In genomic region chr16:22126936-22127335, GRCm38 (mm10) we compare ENCODE assay signal across 26 mouse cellular contexts. TPM values are rescaled to one million over a fixed set of nuclear protein-coding genes. Genes with fewer than 3 reads are reported as not detected.
DNase-seq lines count a peak whose midpoint lies in the region; ATAC-seq and TF ChIP-seq lines count a peak whose summit lies in the region.
"Had no signal": no experiment of that assay in that cellular context is flagged by ENCODE, and none has a peak within 500 bp of the region (broad histone marks: within the 10 kb centered on the region; RNA-seq: fewer than 3 reads in every experiment).

No protein-coding gene starts in this region.

- 0 out of 2 replicates have a peak, but pooled peaks have one; percentile 17 for TF ChIP-seq CTCF in forebrain, postnatal 0 days (IDR thresholded peaks at IDR 0.05; ENCODE audit: low read depth)
- TF ChIP-seq CTCF in midbrain, postnatal 0 days (IDR thresholded peaks at IDR 0.05): peak; percentile 19; the same call in 1 of the 2 replicates
- no peak for TF ChIP-seq CTCF in brain, embryonic 14.5 days (IDR thresholded peaks at IDR 0.05; ENCODE audit: borderline replicate concordance, extremely low read depth, insufficient read depth, insufficient read length)

- no peaks in the 10 kb centered on the region for H3K36me3 ChIP-seq in forebrain, postnatal 0 days (ENCODE audit: insufficient read depth)
- peaks cover 25% of the 10 kb centered on the region for H3K36me3 ChIP-seq in forebrain, embryonic 10.5 days (replicated peaks)
- H3K36me3 ChIP-seq in midbrain, postnatal 0 days (ENCODE audit: insufficient read depth, low read length): no peaks in the 10 kb centered on the region
- no peaks in the 10 kb centered on the region for H3K36me3 ChIP-seq in midbrain, embryonic 15.5 days (replicated peaks)
- H3K36me3 ChIP-seq: embryonic facial prominence, embryonic 13.5 days had no signal

- no peak overlapping the region for H3K4me2 ChIP-seq in forebrain, postnatal 0 days (ENCODE audit: low read depth)
- H3K4me2 ChIP-seq in midbrain, postnatal 0 days (ENCODE audit: low read depth, low read length, poor library complexity, severe bottlenecking): no peak overlapping the region
- H3K4me2 ChIP-seq in midbrain, embryonic 15.5 days: no peak overlapping the region
- H3K4me2 ChIP-seq: embryonic facial prominence, embryonic 13.5 days; forebrain, embryonic 13.5 days; heart, embryonic 11.5 days; hindbrain, embryonic 12.5 days had no signal

- no peaks in the 10 kb centered on the region for H3K9me3 ChIP-seq in forebrain, postnatal 0 days (ENCODE audit: low read length)
- no peaks in the 10 kb centered on the region for H3K9me3 ChIP-seq in forebrain, embryonic 10.5 days
- no peaks in the 10 kb centered on the region for H3K9me3 ChIP-seq in midbrain, postnatal 0 days (ENCODE audit: low read length)
- no peaks in the 10 kb centered on the region for H3K9me3 ChIP-seq in midbrain, embryonic 15.5 days
- H3K9me3 ChIP-seq: embryonic facial prominence, embryonic 10.5 days; embryonic facial prominence, embryonic 13.5 days; forebrain, embryonic 13.5 days; hindbrain, embryonic 12.5 days had no signal

- ATAC-seq in forebrain, postnatal 0 days: no peak
- no peak for ATAC-seq in midbrain, postnatal 0 days (ENCODE audit: low FRiP score)
- no peak for ATAC-seq in midbrain, embryonic 15.5 days (replicated peaks)
- ATAC-seq: forebrain, embryonic 13.5 days; forebrain, embryonic 16.5 days; hindbrain, embryonic 16.5 days; inflammation-experienced regulatory T-cells, adult 6 months had no signal

- no peak for DNase-seq in forebrain, postnatal 0 days
- no peak for DNase-seq in forebrain, embryonic 10.5 days (ENCODE audit: extremely low spot score, low spot score)
- no peak for DNase-seq in midbrain, postnatal 0 days (ENCODE audit: low spot score)
- peak; percentile 23 for DNase-seq in brain, embryonic 14.5 days (ENCODE audit: low read depth)
- no peak for DNase-seq in ovary, postnatal 10 days (ENCODE audit: low spot score)
- no peak for DNase-seq in yolk sac, embryonic 10.5 days (ENCODE audit: low spot score)
- DNase-seq: adrenal gland, postnatal 10 days; adrenal gland, postnatal 36 days; cerebellum, adult 11 months; cerebellum, adult 2 months; cerebellum, adult 9-11 months; cerebellum, postnatal 25 days; embryo, embryonic 11 days; gastrocnemius, adult 2 months; gastrocnemius, postnatal 14 days; heart, adult 11 months had no signal

- no peak overlapping the region for H3K27ac ChIP-seq in forebrain, postnatal 0 days (ENCODE audit: low read depth, low read length)
- no peak overlapping the region for H3K27ac ChIP-seq in forebrain, embryonic 10.5 days
- H3K27ac ChIP-seq in midbrain, postnatal 0 days (ENCODE audit: low read depth, low read length): no peak overlapping the region
- H3K27ac ChIP-seq in midbrain, embryonic 15.5 days: no peak overlapping the region
- H3K27ac ChIP-seq: embryonic facial prominence, embryonic 10.5 days; embryonic facial prominence, embryonic 13.5 days; forebrain, embryonic 13.5 days; gastrocnemius, adult 2 months; hindbrain, embryonic 12.5 days had no signal

- no peaks in the 10 kb centered on the region for H3K4me1 ChIP-seq in forebrain, postnatal 0 days (ENCODE audit: insufficient read depth)
- H3K4me1 ChIP-seq in forebrain, embryonic 10.5 days: no peaks in the 10 kb centered on the region
- H3K4me1 ChIP-seq in midbrain, postnatal 0 days (ENCODE audit: insufficient read depth, low read length): no peaks in the 10 kb centered on the region
- no peaks in the 10 kb centered on the region for H3K4me1 ChIP-seq in midbrain, embryonic 15.5 days
- H3K4me1 ChIP-seq: embryonic facial prominence, embryonic 13.5 days; forebrain, embryonic 13.5 days had no signal

- no peak overlapping the region for H3K4me3 ChIP-seq in forebrain, postnatal 0 days (ENCODE audit: low read depth, low read length)
- H3K4me3 ChIP-seq in forebrain, embryonic 10.5 days: no peak overlapping the region
- H3K4me3 ChIP-seq in midbrain, postnatal 0 days (ENCODE audit: low read depth, low read length): no peak overlapping the region
- H3K4me3 ChIP-seq in midbrain, embryonic 15.5 days: no peak overlapping the region
- H3K4me3 ChIP-seq: embryonic facial prominence, embryonic 10.5 days; embryonic facial prominence, embryonic 13.5 days; erythroblast, embryonic 14.5 days; forebrain, embryonic 13.5 days; gastrocnemius, adult 2 months; hindbrain, embryonic 12.5 days had no signal

- no peak for TF ChIP-seq POLR2A in brain, embryonic 14.5 days (IDR thresholded peaks at IDR 0.05; ENCODE audit: borderline replicate concordance, extremely low read depth, insufficient read depth, insufficient read length, poor library complexity, severe bottlenecking)

- no peak overlapping the region for H3K9ac ChIP-seq in forebrain, postnatal 0 days
- H3K9ac ChIP-seq in midbrain, postnatal 0 days (replicated peaks; ENCODE audit: low read length, poor library complexity, severe bottlenecking): no peak overlapping the region
- H3K9ac ChIP-seq in midbrain, embryonic 15.5 days: no peak overlapping the region
- H3K9ac ChIP-seq: embryonic facial prominence, embryonic 13.5 days; forebrain, embryonic 13.5 days; hindbrain, embryonic 12.5 days had no signal

- H3K27me3 ChIP-seq in forebrain, postnatal 0 days (ENCODE audit: insufficient read depth, low read length): no peaks in the 10 kb centered on the region
- H3K27me3 ChIP-seq in forebrain, embryonic 10.5 days (ENCODE audit: poor library complexity, severe bottlenecking): no peaks in the 10 kb centered on the region
- H3K27me3 ChIP-seq in midbrain, postnatal 0 days (ENCODE audit: insufficient read depth, low read length): no peaks in the 10 kb centered on the region
- no peaks in the 10 kb centered on the region for H3K27me3 ChIP-seq in midbrain, embryonic 15.5 days (replicated peaks)
- H3K27me3 ChIP-seq: embryonic facial prominence, embryonic 13.5 days; forebrain, embryonic 13.5 days; hindbrain, embryonic 12.5 days had no signal

- 86% methylated on average over 4 of the region's 4 CpGs for WGBS in forebrain, postnatal 0 days
- 93% methylated on average over 4 of the region's 4 CpGs for WGBS in forebrain, embryonic 10.5 days
- WGBS in midbrain, postnatal 0 days: 62% methylated on average over 4 of the region's 4 CpGs
- WGBS in midbrain, embryonic 15.5 days: 55% methylated on average over 4 of the region's 4 CpGs

RNA-seq across cellular contexts. Expression of gene Igf2bp2, which starts 36.2 kb away (rescaled TPM):
- 11.2 and 12.2 TPM in 2 replicates for total RNA-seq in forebrain, postnatal 0 days (2014; rRNA removed)
- 4.7 and 5.6 TPM in 2 replicates for polyA plus RNA-seq in forebrain, postnatal 0 days (2015; fragmentation: Nextera tagmentation; extraction: Ambion mirVana)
- 161 and 179 TPM in 2 replicates for polyA plus RNA-seq in forebrain, embryonic 10.5 days (2016; fragmentation: Nextera tagmentation; extraction: Ambion mirVana)
- total RNA-seq in midbrain, postnatal 0 days (2014; rRNA removed): 7.7 and 8.7 TPM in 2 replicates
- 4.4 and 5.5 TPM in 2 replicates for polyA plus RNA-seq in midbrain, postnatal 0 days (2015; fragmentation: Nextera tagmentation; extraction: Ambion mirVana)
- polyA plus RNA-seq in midbrain, embryonic 15.5 days (2015; fragmentation: Nextera tagmentation; extraction: Ambion mirVana): 15.1 and 16.6 TPM in 2 replicates
- 18.7 and 23.8 TPM in 2 replicates for polyA plus RNA-seq in brain, embryonic 14.5 days (2012; rRNA removed)
